Mouse (Mus musculus): ENCODE results near the gene Lce1f.
"Not testable (repeated sequence)": the region's sequence is repeated elsewhere in the genome, so short reads cannot be mapped to it uniquely, and the experiment has no call there.

The Lce1f gene

GRCm38 (mm10) chr3:92720250-92720649, at the start of gene Lce1f:
Lce1f (minus strand) TSS chr3:92720350.
- in situ Hi-C loops (cut with MboI, MseI), result no loop called here

- in situ Hi-C loops (cut with MboI, MseI), result no loop called here
Observed at GRCm38 (mm10) chr3:92764965-92765364, 44.8 kb upstream of the Lce1f start, which contains the start of gene Lce1h. Lce1h (minus strand) TSS chr3:92765065.

- in situ Hi-C loops (cut with MboI, MseI), result no loop called here
Observed at GRCm38 (mm10) chr3:92753197-92753596, 33.0 kb upstream of the Lce1f start.

- in situ Hi-C loops (cut with MboI, MseI), result no loop called here
Observed at GRCm38 (mm10) chr3:92752238-92752637, 32.1 kb upstream of the Lce1f start, which contains the start of gene Lce1g. Lce1g (minus strand) TSS chr3:92752338.

GRCm38 (mm10) chr3:92738996-92739395, 18.8 kb upstream of the Lce1f start, which contains the start of gene Gm38119:
Gm38119 (minus strand) TSS chr3:92739096.
- in situ Hi-C loops (cut with MboI, MseI), result no loop called here

GRCm38 (mm10) chr3:92722631-92723030, 2.5 kb upstream of the Lce1f start:
- in situ Hi-C loops (cut with MboI, MseI), result no loop called here

- in situ Hi-C loops (cut with MboI, MseI), result no loop called here
Observed at GRCm38 (mm10) chr3:92715122-92715521, 5.0 kb downstream of the Lce1f start.

GRCm38 (mm10) chr3:92708974-92709373, 11.2 kb downstream of the Lce1f start, which contains the start of gene Lce1e:
Lce1e (minus strand) TSS chr3:92709074.
- in situ Hi-C loops (cut with MboI, MseI), result no loop called here

GRCm38 (mm10) chr3:92694613-92695012, 25.5 kb downstream of the Lce1f start:
- in situ Hi-C loops (cut with MboI, MseI), result no loop called here

- in situ Hi-C loops (cut with MboI, MseI), result no loop called here
Observed at GRCm38 (mm10) chr3:92691688-92692087, 28.5 kb downstream of the Lce1f start.

GRCm38 (mm10) chr3:92689154-92689553, 31.0 kb downstream of the Lce1f start:
- in situ Hi-C loops (cut with MboI, MseI), result not testable (repeated sequence)

GRCm38 (mm10) chr3:92687110-92687509, 33.0 kb downstream of the Lce1f start, which contains the start of gene Lce1d:
Lce1d (minus strand) TSS chr3:92687210.
- in situ Hi-C loops (cut with MboI, MseI), result no loop called here

GRCm38 (mm10) chr3:92678947-92679346, 41.2 kb downstream of the Lce1f start, which contains the start of gene Lce1c:
Lce1c (plus strand) TSS chr3:92679247.
- in situ Hi-C loops (cut with MboI, MseI), result no loop called here

GRCm38 (mm10) chr3:92670215-92670614, 49.9 kb downstream of the Lce1f start, which contains the start of gene Lce1a2:
Lce1a2 (minus strand) TSS chr3:92670315.
- in situ Hi-C loops (cut with MboI, MseI), result no loop called here
